11 mouse cellular contexts compared by ENCODE assay signal in the genomic region with DNA sequence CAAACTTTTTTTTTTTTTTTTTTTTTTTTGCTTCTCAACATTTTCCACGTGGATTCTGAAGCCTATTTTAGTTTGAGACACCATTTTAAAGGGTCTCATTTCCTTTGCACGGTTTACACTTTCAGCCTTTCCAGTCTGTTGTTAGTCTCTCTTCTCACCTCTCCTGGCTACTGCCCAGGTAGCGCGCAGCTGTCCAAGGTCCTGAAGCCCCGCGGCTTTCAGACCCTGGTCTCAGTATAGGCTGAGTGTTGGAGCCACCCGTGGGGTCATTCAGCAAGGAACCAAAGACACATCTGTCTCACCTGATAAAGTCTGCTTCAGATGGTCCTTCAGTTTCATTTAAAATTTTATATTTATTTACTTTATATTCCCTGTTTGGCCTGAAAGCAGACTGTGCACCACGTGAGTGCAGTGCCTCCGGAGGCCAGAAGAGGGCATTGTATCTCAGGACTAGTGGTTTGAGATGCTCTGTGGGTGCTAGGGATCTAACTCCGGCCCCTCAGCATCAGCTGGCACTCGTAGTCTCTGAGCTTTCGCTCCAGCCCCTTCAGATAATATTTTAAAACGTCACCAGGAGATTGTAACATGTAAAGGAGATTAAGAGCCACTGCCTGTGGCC.
DNase-seq lines count a peak whose midpoint lies in the region; ATAC-seq lines count a peak whose summit lies in the region.
"Had no signal": no experiment of that assay in that cellular context is flagged by ENCODE, and none has a peak within 500 bp of the region (broad histone marks: within the 10 kb centered on the region; RNA-seq: fewer than 3 reads in every experiment).

No protein-coding gene starts in this region.

- H3K4me1 ChIP-seq in hindbrain, embryonic 11.5 days (replicated peaks; ENCODE audit: control insufficient read depth, insufficient read depth, low read length) = no peaks in the 10 kb centered on the region
- peaks cover 3% of the 10 kb centered on the region; the same call in 1 of the 2 replicates for H3K4me1 ChIP-seq in hindbrain, embryonic 10.5 days (replicated peaks)
- no peaks in the 10 kb centered on the region for H3K4me1 ChIP-seq in forebrain, embryonic 11.5 days (replicated peaks; ENCODE audit: control insufficient read depth, insufficient read depth, low read length)
- H3K4me1 ChIP-seq: limb, embryonic 12.5 days had no signal

- H3K36me3 ChIP-seq in hindbrain, embryonic 11.5 days (ENCODE audit: control insufficient read depth, insufficient read depth, low read length) = no peaks in the 10 kb centered on the region
- H3K36me3 ChIP-seq in hindbrain, embryonic 10.5 days = no peaks in the 10 kb centered on the region
- no peaks in the 10 kb centered on the region for H3K36me3 ChIP-seq in forebrain, embryonic 11.5 days (ENCODE audit: control insufficient read depth, insufficient read depth, low read length)
- H3K36me3 ChIP-seq: G1E; limb, embryonic 12.5 days had no signal

- no peaks in the 10 kb centered on the region for H3K9me3 ChIP-seq in hindbrain, embryonic 11.5 days (ENCODE audit: control insufficient read depth, low read length)
- no peaks in the 10 kb centered on the region for H3K9me3 ChIP-seq in hindbrain, embryonic 10.5 days
- no peaks in the 10 kb centered on the region; the same call in 1 of the 2 replicates for H3K9me3 ChIP-seq in forebrain, embryonic 11.5 days (ENCODE audit: control insufficient read depth, low read length)

- WGBS in hindbrain, embryonic 11.5 days = 61% methylated on average over 13 of the region's 13 CpGs
- 65% methylated on average over 13 of the region's 13 CpGs for WGBS in hindbrain, embryonic 10.5 days
- 67% methylated on average over 13 of the region's 13 CpGs for WGBS in forebrain, embryonic 11.5 days

- H3K4me3 ChIP-seq in hindbrain, embryonic 11.5 days (ENCODE audit: low read depth, low read length) = no peak overlapping the region
- no peak overlapping the region for H3K4me3 ChIP-seq in hindbrain, embryonic 10.5 days
- no peak overlapping the region for H3K4me3 ChIP-seq in forebrain, embryonic 11.5 days (ENCODE audit: low read depth, low read length)
- H3K4me3 ChIP-seq: limb, embryonic 12.5 days had no signal

- H3K27me3 ChIP-seq in hindbrain, embryonic 11.5 days (ENCODE audit: control insufficient read depth, insufficient read depth, low read length) = no peaks in the 10 kb centered on the region
- H3K27me3 ChIP-seq in hindbrain, embryonic 10.5 days (ENCODE audit: insufficient read depth, poor library complexity, severe bottlenecking) = no peaks in the 10 kb centered on the region
- no peaks in the 10 kb centered on the region for H3K27me3 ChIP-seq in forebrain, embryonic 11.5 days (ENCODE audit: control insufficient read depth, insufficient read depth, low read length)
- H3K27me3 ChIP-seq: limb, embryonic 12.5 days had no signal

- DNase-seq in hindbrain, embryonic 11.5 days (ENCODE audit: low spot score) = peak; percentile 24
- DNase-seq in hindbrain, embryonic 10.5 days (ENCODE audit: low spot score) = no peak
- DNase-seq in A20 (ENCODE audit: low read depth, low spot score) = peak; percentile 7
- peak; percentile 63 for DNase-seq in ZHBTc4 (ENCODE audit: low read depth, low spot score)
- DNase-seq in kidney, postnatal 36 days = peak; percentile 9 to 67
- no peak for DNase-seq in natural killer cell, adult 2 months (ENCODE audit: low spot score in 2 of 2)
- no peak for DNase-seq in forebrain, embryonic 11.5 days (ENCODE audit: low spot score)

- no peak for ATAC-seq in hindbrain, embryonic 11.5 days (ENCODE audit: low FRiP score)
- no peak for ATAC-seq in cerebellum, adult (ENCODE audit: insufficient number of reproducible peaks, low FRiP score, low TSS enrichment)
- no peak for ATAC-seq in forebrain, embryonic 11.5 days (replicated peaks; ENCODE audit: low FRiP score)

- H3K4me2 ChIP-seq in hindbrain, embryonic 11.5 days (replicated peaks; ENCODE audit: low read depth, low read length) = no peak overlapping the region
- H3K4me2 ChIP-seq in forebrain, embryonic 11.5 days (ENCODE audit: low read depth, low read length, severe bottlenecking) = no peak overlapping the region
- H3K4me2 ChIP-seq: limb, embryonic 12.5 days; midbrain, embryonic 11.5 days had no signal

- no peak overlapping the region for H3K9ac ChIP-seq in hindbrain, embryonic 11.5 days (ENCODE audit: low read depth, low read length)
- H3K9ac ChIP-seq in forebrain, embryonic 11.5 days (ENCODE audit: low read length) = no peak overlapping the region
- H3K9ac ChIP-seq: limb, embryonic 12.5 days had no signal

- H3K27ac ChIP-seq in hindbrain, embryonic 11.5 days (ENCODE audit: low read depth, low read length) = no peak overlapping the region
- H3K27ac ChIP-seq in hindbrain, embryonic 10.5 days = no peak overlapping the region
- H3K27ac ChIP-seq in forebrain, embryonic 11.5 days (ENCODE audit: low read depth, low read length) = no peak overlapping the region
- H3K27ac ChIP-seq: limb, embryonic 12.5 days had no signal

Comparison
In these comparisons a context has a peak if more than half of its experiments do, and no peak if none do; other contexts are left out.
1. DNase-seq: peak in hindbrain, embryonic 11.5 days (single experiment), A20 (single experiment), ZHBTc4 (single experiment) and kidney, postnatal 36 days (2 of 2); none in hindbrain, embryonic 10.5 days (single experiment), natural killer cell, adult 2 months (0 of 2) and forebrain, embryonic 11.5 days (single experiment).